In genomic region chr11:4134986-4135935, GRCm38 (mm10) we compare ENCODE assay signal across 8 mouse cellular contexts. TPM values are rescaled to one million over a fixed set of nuclear protein-coding genes. Genes with fewer than 3 reads are reported as not detected.
DNase-seq lines count a peak whose midpoint lies in the region; ATAC-seq and TF ChIP-seq lines count a peak whose summit lies in the region.

Rnf215 (plus strand) TSS chr11:4135202.

- under 1% methylated on average over 65 of the region's 66 CpGs for WGBS in forebrain, embryonic 16.5 days
- 2% methylated on average over 65 of the region's 66 CpGs for WGBS in lung, embryonic 15.5 days

- peak; percentile 92 for DNase-seq in ES-E14 (ENCODE audit: low read depth, low spot score)
- peak; percentile 84 for DNase-seq in cerebellum, adult 11-12 months
- peak; percentile 94 to 95 for DNase-seq in heart, postnatal 36 days
- peak; percentile 81 to 88 for DNase-seq in layer of hippocampus, adult 2 months (ENCODE audit: low spot score in 2 of 2)
- DNase-seq in ovary, adult 18-20 months (ENCODE audit: low spot score), result peak; percentile 69
- DNase-seq in thymus, postnatal 0 days (ENCODE audit: low spot score), result peak; percentile 87

- peak; percentile 89 for TF ChIP-seq CTCF in layer of hippocampus, adult 2 months (conservative IDR thresholded peaks at IDR 0.05)

- H3K4me2 ChIP-seq in forebrain, embryonic 16.5 days (ENCODE audit: low read length), result peak within 1 kb of the TSS; percentile 90
- peak within 1 kb of the TSS; percentile 88 for H3K4me2 ChIP-seq in lung, embryonic 15.5 days

- H3K36me3 ChIP-seq in ES-E14 (ENCODE audit: control insufficient read depth, insufficient read depth, low read length, poor library complexity, severe bottlenecking), result no peaks in the 10 kb centered on the region
- H3K36me3 ChIP-seq in forebrain, embryonic 16.5 days (ENCODE audit: control insufficient read depth, insufficient read depth), result no peaks in the 10 kb centered on the region
- peaks cover 20% of the 10 kb centered on the region for H3K36me3 ChIP-seq in lung, embryonic 15.5 days

- in situ Hi-C loops in ES-E14 (cut with MboI; ENCODE audit: low sequenced_read_pairs in 2 of 2, unreplicated experiment in 2 of 2), result no loop called here

- no peaks in the 10 kb centered on the region for H3K9me3 ChIP-seq in ES-E14 (ENCODE audit: control insufficient read depth, insufficient read depth, low read depth, low read length)
- no peaks in the 10 kb centered on the region for H3K9me3 ChIP-seq in forebrain, embryonic 16.5 days (ENCODE audit: control insufficient read depth, low read length)
- H3K9me3 ChIP-seq in lung, embryonic 15.5 days, result no peaks in the 10 kb centered on the region

- H3K27me3 ChIP-seq in forebrain, embryonic 16.5 days (replicated peaks; ENCODE audit: control insufficient read depth, insufficient read depth, low read length), result no peaks in the 10 kb centered on the region
- H3K27me3 ChIP-seq in lung, embryonic 15.5 days, result no peaks in the 10 kb centered on the region

- peaks cover 0 to 7% of the 10 kb centered on the region in 2 experiments; a peak in 2 of 4 replicates for H3K4me1 ChIP-seq in ES-E14 (ENCODE audit: control insufficient read depth in 2 of 2, insufficient read depth in 2 of 2, low read length in 2 of 2, poor library complexity in 1 of 2)
- peaks cover 22% of the 10 kb centered on the region for H3K4me1 ChIP-seq in forebrain, embryonic 16.5 days (replicated peaks; ENCODE audit: control insufficient read depth, insufficient read depth, low read length)
- peaks cover 9% of the 10 kb centered on the region for H3K4me1 ChIP-seq in lung, embryonic 15.5 days

- intact Hi-C loops in heart, postnatal 36 days (cut with DNase I), result loop anchor here (1.0 to 2.0 kb wide), 4 partner anchors 25 to 288 kb away; partner anchors contain the start of genes Ccdc157 and Sf3a1

- H3K4me3 ChIP-seq in ES-E14 (ENCODE audit: insufficient read depth in 1 of 2, low read depth in 1 of 2, low read length in 2 of 2, poor library complexity in 1 of 2, severe bottlenecking in 1 of 2), result peak within 1 kb of the TSS; percentile 90 to 93
- H3K4me3 ChIP-seq in forebrain, embryonic 16.5 days (replicated peaks; ENCODE audit: low read length), result peak within 1 kb of the TSS; percentile 93
- H3K4me3 ChIP-seq in layer of hippocampus, adult 2 months, result peak within 1 kb of the TSS; percentile 98
- peak within 1 kb of the TSS; percentile 96 for H3K4me3 ChIP-seq in lung, embryonic 15.5 days

- no peak within 1 kb of the TSS for H3K27ac ChIP-seq in ES-E14 (ENCODE audit: insufficient read depth, low read depth, low read length, poor library complexity, severe bottlenecking)
- peak within 1 kb of the TSS; percentile 85 for H3K27ac ChIP-seq in forebrain, embryonic 16.5 days (ENCODE audit: low read length)
- peak within 1 kb of the TSS; percentile 98 for H3K27ac ChIP-seq in layer of hippocampus, adult 2 months
- H3K27ac ChIP-seq in lung, embryonic 15.5 days, result peak within 1 kb of the TSS; percentile 80

- peak; percentile 84 for ATAC-seq in forebrain, embryonic 16.5 days
- ATAC-seq in lung, embryonic 15.5 days (ENCODE audit: borderline replicate concordance, extremely low read depth, low FRiP score, low TSS enrichment), result peak; percentile 94

- H3K9ac ChIP-seq in ES-E14 (ENCODE audit: insufficient read depth, low read depth, low read length, poor library complexity, severe bottlenecking), result peak within 1 kb of the TSS; percentile 86
- H3K9ac ChIP-seq in forebrain, embryonic 16.5 days (replicated peaks; ENCODE audit: low read depth, low read length), result peak within 1 kb of the TSS; percentile 94
- H3K9ac ChIP-seq in lung, embryonic 15.5 days, result peak within 1 kb of the TSS; percentile 99

TF ChIP-seq in ES-E14, 5 proteins besides CTCF, POLR2A, EP300 and RAD21:
- TF ChIP-seq CHD2 (IDR thresholded peaks at IDR 0.05; ENCODE audit: low read depth, low read length), result no peak
- 0 out of 2 replicates have a peak, but pooled peaks have one; percentile 13 for TF ChIP-seq ZC3H11A (IDR thresholded peaks at IDR 0.05; ENCODE audit: borderline replicate concordance, low read depth, low read length)
- no peak for TF ChIP-seq HCFC1 (IDR thresholded peaks at IDR 0.05; ENCODE audit: borderline replicate concordance, insufficient read depth, low read length)
- TF ChIP-seq ZNF384 (IDR thresholded peaks at IDR 0.05; ENCODE audit: low read depth, low read length), result no peak
- TF ChIP-seq MAFK (IDR thresholded peaks at IDR 0.05; ENCODE audit: insufficient read depth, low read depth, low read length), result no peak

RNA-seq across cellular contexts. Expression of gene Rnf215, which starts in this region (rescaled TPM):
- 19.5 and 28.8 TPM in 2 replicates for total RNA-seq in ES-E14 (2012; rRNA removed)
- 51.7 and 52.6 TPM in 2 replicates for polyA plus RNA-seq in forebrain, embryonic 16.5 days (2015; fragmentation: Nextera tagmentation; extraction: Ambion mirVana)
- total RNA-seq in heart, postnatal 36 days (2021), result 10 to 100 TPM; 14.0 to 15.1 TPM
- total RNA-seq in layer of hippocampus, adult 2 months (2021), result 10 to 100 TPM; 33.8 to 35.6 TPM
- polyA plus RNA-seq in lung, embryonic 15.5 days (2015; fragmentation: Nextera tagmentation; extraction: Ambion mirVana), result 33.1 and 34.2 TPM in 2 replicates
- polyA plus RNA-seq in thymus, postnatal 0 days (2015; fragmentation: Nextera tagmentation; extraction: Ambion mirVana), result 18.9 and 19.6 TPM in 2 replicates
